11 mouse cellular contexts compared by ENCODE assay signal in genomic region chr3:89285526-89285925, GRCm38 (mm10).
"Had no signal": no experiment of that assay in that cellular context is flagged by ENCODE, and none has a peak within 500 bp of the region (broad histone marks: within the 10 kb centered on the region; RNA-seq: fewer than 3 reads in every experiment).

No protein-coding gene starts in this region.

- ATAC-seq: lung, postnatal 0 days had no signal

- DNase-seq: kidney, adult 9 months; kidney, postnatal 36 days; layer of hippocampus, adult 9-11 months; layer of hippocampus, postnatal 36 days; liver; lung, adult 2 months; lung, postnatal 4 days; spleen, adult 18-20 months; thymus, adult 18-20 months; thymus, postnatal 14 days had no signal
